Mouse (Mus musculus) CH12.LX (cell line): ENCODE results near the gene Nr1h4. TPM values are rescaled to one million over a fixed set of nuclear protein-coding genes. Genes with fewer than 3 reads are reported as not detected.

Experiments used
- DNase-seq: peaks from one replicate; pipeline ENCODE4 v3.0.0-alpha.2; 2013; ENCODE audit errors: extremely low read depth
- H3K27ac ChIP-seq: 2 replicates; pipeline ENCODE4 v1.5.1; 2012; ENCODE audit warnings: low read depth, mild to moderate bottlenecking, control low read depth, moderate library complexity; ENCODE audit not compliant: insufficient read depth
- H3K27me3 ChIP-seq: replicated peaks from 2 replicates; pipeline ENCODE3; 2012; ENCODE audit warnings: inconsistent platforms
- H3K36me3 ChIP-seq, 2 experiments: replicated peaks in 1 of 2; 2 replicates each; pipeline versions ENCODE3 to v1.6.1; 2012; ENCODE audit warnings: inconsistent platforms in 1 of 2, low read length in 1 of 2, mild to moderate bottlenecking in 1 of 2, mixed read lengths in 1 of 2, moderate library complexity in 1 of 2; ENCODE audit not compliant: control insufficient read depth in 1 of 2, insufficient read depth in 1 of 2
- H3K4me1 ChIP-seq, 2 experiments: 2 replicates each; pipeline ENCODE4 v1.6.1; 2012; ENCODE audit warnings: inconsistent platforms in 1 of 2, moderate library complexity in 1 of 2; ENCODE audit not compliant: insufficient read depth in 2 of 2, control insufficient read depth in 1 of 2
- H3K4me2 ChIP-seq: 2 replicates; pipeline ENCODE4 v1.6.1; 2012; ENCODE audit warnings: low read depth, mild to moderate bottlenecking, control low read depth; ENCODE audit not compliant: poor library complexity, insufficient read depth, severe bottlenecking
- H3K4me3 ChIP-seq, 3 experiments: fragments of 150-350 bp in 1 of 3; sonication (generic) in 1 of 3; replicated peaks in 1 of 3; 2 replicates each; pipeline versions ENCODE3 to v1.5.1; 2011 to 2012; ENCODE audit warnings: low read depth in 2 of 3, low read length in 2 of 3, mild to moderate bottlenecking in 2 of 3, moderate library complexity in 2 of 3, control low read depth in 1 of 3, improper control_type of control experiment in 1 of 3, inconsistent platforms in 1 of 3, mixed read lengths in 1 of 3; ENCODE audit not compliant: poor library complexity in 1 of 3
- H3K79me2 ChIP-seq: replicated peaks from 2 replicates; pipeline ENCODE4 v1.6.1; 2012; ENCODE audit warnings: mild to moderate bottlenecking, moderate library complexity; ENCODE audit not compliant: control insufficient read depth, poor library complexity, insufficient read depth, severe bottlenecking; ENCODE audit errors: extremely low read depth
- H3K9ac ChIP-seq: 2 replicates; pipeline ENCODE4 v1.6.1; 2012; ENCODE audit warnings: low read depth, mild to moderate bottlenecking, control low read depth, moderate library complexity; ENCODE audit not compliant: insufficient read depth
- H3K9me3 ChIP-seq: replicated peaks from 2 replicates; pipeline ENCODE3; 2012; ENCODE audit warnings: low read length, inconsistent platforms, mixed read lengths
- BHLHE40 ChIP-seq: IDR thresholded peaks from 2 replicates; pipeline ENCODE4 v1.6.1; 2011; ENCODE audit warnings: mild to moderate bottlenecking, low read depth, low read length, improper control_type of control experiment
- CHD1 ChIP-seq: IDR thresholded peaks from 2 replicates; pipeline ENCODE4 v1.6.1; 2012; ENCODE audit warnings: low read depth, low read length, improper control_type of control experiment, inconsistent platforms
- CHD2 ChIP-seq: IDR thresholded peaks from 2 replicates; pipeline ENCODE4 v1.6.1; 2011; ENCODE audit warnings: low read length, improper control_type of control experiment
- CTCF ChIP-seq, 2 experiments: IDR thresholded peaks in 1 of 2; conservative IDR thresholded peaks in 1 of 2; 2 replicates each; pipeline ENCODE4 v1.5.1; 2011 to 2012; ENCODE audit warnings: low read depth in 2 of 2, low read length in 2 of 2, improper control_type of control experiment in 1 of 2, inconsistent platforms in 1 of 2, mild to moderate bottlenecking in 1 of 2, moderate library complexity in 1 of 2
- ELF1 ChIP-seq: IDR thresholded peaks from 2 replicates; pipeline ENCODE4 v1.6.1; 2014; ENCODE audit warnings: low read depth, mild to moderate bottlenecking, inconsistent platforms, low read length, improper control_type of control experiment
- EP300 ChIP-seq: IDR thresholded peaks from 2 replicates; pipeline ENCODE4 v1.6.1; 2011; ENCODE audit warnings: low read length, improper control_type of control experiment
- ETS1 ChIP-seq: conservative IDR thresholded peaks from 2 replicates; pipeline ENCODE4 v1.6.1; 2012; ENCODE audit warnings: low read depth, mild to moderate bottlenecking, inconsistent platforms, low read length, improper control_type of control experiment, moderate library complexity
- HCFC1 ChIP-seq: IDR thresholded peaks from 2 replicates; pipeline ENCODE4 v1.6.1; 2012; ENCODE audit warnings: low read depth, mild to moderate bottlenecking, inconsistent platforms, low read length, improper control_type of control experiment
- IRF4 ChIP-seq: IDR thresholded peaks from 2 replicates; pipeline ENCODE4 v1.6.1; 2014; ENCODE audit warnings: low read depth, mild to moderate bottlenecking, inconsistent platforms, low read length, improper control_type of control experiment
- KAT2A ChIP-seq: IDR thresholded peaks from 2 replicates; pipeline ENCODE4 v1.6.1; 2012; ENCODE audit warnings: low read length, improper control_type of control experiment, inconsistent platforms; ENCODE audit not compliant: insufficient replicate concordance
- MAFK ChIP-seq: IDR thresholded peaks from 2 replicates; pipeline ENCODE4 v1.6.1; 2011; ENCODE audit warnings: low read length, improper control_type of control experiment; ENCODE audit not compliant: insufficient replicate concordance
- MAX ChIP-seq: IDR thresholded peaks from 2 replicates; pipeline ENCODE4 v1.6.1; 2011; ENCODE audit warnings: low read length, improper control_type of control experiment
- MAZ ChIP-seq: IDR thresholded peaks from 2 replicates; pipeline ENCODE4 v1.6.1; 2012; ENCODE audit warnings: low read depth, mild to moderate bottlenecking, inconsistent platforms, low read length, improper control_type of control experiment, moderate library complexity
- MXI1 ChIP-seq: IDR thresholded peaks from 2 replicates; pipeline ENCODE4 v1.6.1; 2011; ENCODE audit warnings: mild to moderate bottlenecking, low read depth, low read length, improper control_type of control experiment
- NRF1 ChIP-seq: IDR thresholded peaks from 2 replicates; pipeline ENCODE4 v1.6.1; 2014; ENCODE audit warnings: low read depth, mild to moderate bottlenecking, inconsistent platforms, low read length, improper control_type of control experiment, moderate library complexity
- PAX5 ChIP-seq: IDR thresholded peaks from 2 replicates; pipeline ENCODE4 v1.6.1; 2012; ENCODE audit warnings: low read length, inconsistent platforms, mixed read lengths
- POLR2AphosphoS2 ChIP-seq: IDR thresholded peaks from 2 replicates; pipeline ENCODE4 v1.6.1; 2011; ENCODE audit warnings: low read depth, low read length, improper control_type of control experiment
- RAD21 ChIP-seq: IDR thresholded peaks from 2 replicates; pipeline ENCODE4 v1.6.1; 2011; ENCODE audit warnings: low read depth, mild to moderate bottlenecking, low read length, improper control_type of control experiment, moderate library complexity
- RCOR1 ChIP-seq: conservative IDR thresholded peaks from 2 replicates; pipeline ENCODE4 v1.6.1; 2012; ENCODE audit warnings: low read depth, mild to moderate bottlenecking, inconsistent platforms, low read length, improper control_type of control experiment
- SIN3A ChIP-seq: IDR thresholded peaks from 2 replicates; pipeline ENCODE4 v1.6.1; 2012; ENCODE audit warnings: low read length, improper control_type of control experiment, inconsistent platforms
- SMC3 ChIP-seq: IDR thresholded peaks from 2 replicates; pipeline ENCODE4 v1.6.1; 2011; ENCODE audit warnings: low read depth, low read length, improper control_type of control experiment
- TCF12 ChIP-seq: IDR thresholded peaks from 2 replicates; pipeline ENCODE4 v1.6.1; 2014; ENCODE audit warnings: low read depth, mild to moderate bottlenecking, inconsistent platforms, low read length, improper control_type of control experiment
- UBTF ChIP-seq: IDR thresholded peaks from 2 replicates; pipeline ENCODE4 v1.6.1; 2012; ENCODE audit warnings: low read depth, mild to moderate bottlenecking, inconsistent platforms, low read length, improper control_type of control experiment, moderate library complexity
- ZC3H11A ChIP-seq: IDR thresholded peaks from 2 replicates; pipeline ENCODE4 v1.6.1; 2012; ENCODE audit warnings: low read depth, mild to moderate bottlenecking, inconsistent platforms, low read length, improper control_type of control experiment
- ZKSCAN1 ChIP-seq: IDR thresholded peaks from 2 replicates; pipeline ENCODE4 v1.6.1; 2012; ENCODE audit warnings: low read depth, inconsistent platforms, low read length, improper control_type of control experiment, borderline replicate concordance
- ZMIZ1 ChIP-seq: IDR thresholded peaks from 2 replicates; pipeline ENCODE4 v1.6.1; 2012; ENCODE audit warnings: low read depth, mild to moderate bottlenecking, inconsistent platforms, low read length, improper control_type of control experiment
- ZNF384 ChIP-seq: IDR thresholded peaks from 2 replicates; pipeline ENCODE4 v1.6.1; 2012; ENCODE audit warnings: low read depth, low read length, improper control_type of control experiment, inconsistent platforms
- dilution Hi-C: fragments of 300-500 bp; cut with MboI; formaldehyde crosslinking; loops from 2 replicates; pipeline ENCODE4 v1.14.3; 2020; ENCODE audit warnings: low sequenced_read_pairs; ENCODE audit not compliant: extremely low pct_unique_long_range_greater_than_20kb, extremely low pct_ligation_motif_present
- in situ Hi-C: fragments of 300-500 bp; cut with MboI; formaldehyde crosslinking; loops from 3 replicates; pipeline ENCODE4 v1.14.3; 2019; ENCODE audit warnings: low sequenced_read_pairs, low pct_ligation_motif_present, low pct_unique_long_range_greater_than_20kb, mixed read lengths
- polyA plus RNA-seq: library from polyadenylated mRNA; unstranded; fragments of >175 nt; gene quantifications from 2 replicates; pipeline ENCODE4 v1.2.1, GENCODE M21; 2012; ENCODE audit warnings: low read depth; ENCODE audit not compliant: insufficient read length
- total RNA-seq, 2 experiments: library from RNA; depleted of rRNA; stranded (reverse); fragments of 300-350 nt in 1 of 2; fragments of >200 nt in 1 of 2; gene quantifications; 2 replicates each; pipeline ENCODE4 v1.2.3; 2012 to 2014

Nr1h4 gene
- total and polyA plus RNA-seq, 3 experiments = not detected

DNA sequence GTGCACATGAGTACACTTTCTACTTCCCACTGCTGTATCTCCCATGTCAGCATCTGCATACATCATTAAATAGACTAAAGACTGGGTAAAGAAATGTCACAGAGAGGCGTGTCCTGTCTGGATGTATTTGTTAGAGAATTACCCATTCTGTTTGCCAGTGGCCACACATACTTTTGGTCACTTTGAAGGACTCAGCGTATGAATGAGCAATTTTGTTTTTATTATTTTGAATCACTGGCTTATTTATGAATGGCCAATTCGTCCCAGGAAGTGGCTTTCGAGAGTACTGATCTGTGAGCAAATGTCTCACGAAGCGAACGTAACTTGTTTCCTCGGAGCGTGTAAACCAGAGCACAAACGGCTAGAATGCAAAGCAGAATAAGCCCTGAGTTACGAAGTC, 72.4 kb downstream of the Nr1h4 start:
- H3K79me2 ChIP-seq = no peaks in the 10 kb centered on the region
- no peak overlapping the region for H3K4me3 ChIP-seq
- no peak overlapping the region for H3K4me2 ChIP-seq
- H3K36me3 ChIP-seq = no peaks in the 10 kb centered on the region
- H3K4me1 ChIP-seq = 0 out of 4 replicates have a peak, but pooled peaks cover 0 to 2% of the 10 kb centered on the region in 2 experiments
- DNase-seq = no peak
- H3K27ac ChIP-seq = no peak overlapping the region
- dilution Hi-C loops (no loop called here), in situ Hi-C loops (loop anchor here (10.0 kb wide), 1 partner anchor 174 kb away; no protein-coding TSS in a partner anchor)
- no peak overlapping the region for H3K9ac ChIP-seq
- TF ChIP-seq RAD21 (no peak), CHD1 (no peak), MAX (no peak), ZC3H11A (no peak), ZKSCAN1 (no peak), RCOR1 (no peak), POLR2AphosphoS2 (no peak), ZMIZ1 (no peak), IRF4 (no peak)
- no peaks in the 10 kb centered on the region for H3K27me3 ChIP-seq
- H3K9me3 ChIP-seq = no peaks in the 10 kb centered on the region

GRCm38 (mm10) chr10:89458770-89459169, 74.6 kb downstream of the Nr1h4 start:
- Histone ChIP-seq H3K4me3 (no peak overlapping the region), H3K4me1 (peaks cover 2 to 6% of the 10 kb centered on the region in 2 experiments; a peak in 2 of 4 replicates), H3K36me3 (no peaks in the 10 kb centered on the region), H3K9ac (no peak overlapping the region), H3K27ac (no peak overlapping the region), H3K9me3 (no peaks in the 10 kb centered on the region), H3K27me3 (no peaks in the 10 kb centered on the region), H3K4me2 (no peak overlapping the region), H3K79me2 (no peaks in the 10 kb centered on the region)
- DNase-seq = no peak
- dilution Hi-C loops (no loop called here), in situ Hi-C loops (no loop called here)
- TF ChIP-seq MXI1 (no peak), CHD1 (no peak), MAX (no peak), KAT2A (no peak), CTCF (conservative IDR thresholded peaks at IDR 0.05 in 1 of 2, IDR thresholded peaks at IDR 0.05 in 1 of 2; ENCODE audit: low read depth in 2 of 2, low read length in 2 of 2) (no peak), SMC3 (no peak)

- Histone ChIP-seq H3K9ac (no peak overlapping the region), H3K79me2 (no peaks in the 10 kb centered on the region), H3K27ac (no peak overlapping the region), H3K4me3 (no peak overlapping the region), H3K4me1 (peaks cover 6 to 10% of the 10 kb centered on the region in 2 experiments; a peak in 3 of 4 replicates), H3K9me3 (no peaks in the 10 kb centered on the region), H3K4me2 (peak overlapping the region; percentile 41; the same call in 1 of the 2 replicates), H3K36me3 (no peaks in the 10 kb centered on the region), H3K27me3 (no peaks in the 10 kb centered on the region)
- dilution Hi-C loops (no loop called here), in situ Hi-C loops (no loop called here)
- peak; percentile 17 for DNase-seq
- TF ChIP-seq ETS1 = 0 out of 2 replicates have a peak, but pooled peaks have one; percentile 33
- TF ChIP-seq TCF12 = peak; percentile 51; the same call in 1 of the 2 replicates
- TF ChIP-seq RCOR1 = no peak
- TF ChIP-seq POLR2AphosphoS2 = no peak
- 0 out of 2 replicates have a peak, but pooled peaks have one; percentile 18 for TF ChIP-seq BHLHE40
- no peak for TF ChIP-seq MXI1
- no peak for TF ChIP-seq MAZ
- TF ChIP-seq MAFK = 0 out of 2 replicates have a peak, but pooled peaks have one; percentile 8
- TF ChIP-seq ZNF384 = no peak
- TF ChIP-seq CHD2 = peak; percentile 51
- peak; percentile 67 for TF ChIP-seq EP300
- TF ChIP-seq PAX5 = no peak
- no peak for TF ChIP-seq ELF1
- TF ChIP-seq SIN3A = 0 out of 2 replicates have a peak, but pooled peaks have one; percentile 34
- no peak for TF ChIP-seq UBTF
- TF ChIP-seq HCFC1 = no peak
- no peak for TF ChIP-seq NRF1
- no peak for TF ChIP-seq ZC3H11A
Observed at GRCm38 (mm10) chr10:89453794-89454193, 79.6 kb downstream of the Nr1h4 start.
